Mouse (Mus musculus) kidney, postnatal 0 days (tissue): Measurements from ENCODE around the gene Rnf4. TPM values are rescaled to one million over a fixed set of nuclear protein-coding genes. Genes with fewer than 3 reads are reported as not detected.

Source experiments
- ATAC-seq: fragments of 200-750 bp; cut with Nextera tagmentation; replicated peaks from 2 replicates; pipeline ENCODE4 v1.8.0; 2017; ENCODE audit warnings: low read depth, moderate number of reproducible peaks, moderate TSS enrichment, moderate library complexity; ENCODE audit not compliant: low FRiP score
- DNase-seq: peaks from one replicate; pipeline ENCODE4 v3.0.0-alpha.2; 2016; ENCODE audit warnings: low spot score
- H3K27ac ChIP-seq: fragments of 300-500 bp; sonication (generic); 2 replicates; pipeline ENCODE4 v1.5.1; 2014; ENCODE audit warnings: mild to moderate bottlenecking
- H3K27me3 ChIP-seq: fragments of 300-500 bp; sonication (generic); 2 replicates; pipeline ENCODE4 v1.6.1; 2014; ENCODE audit warnings: low read length, mixed read lengths; ENCODE audit not compliant: insufficient read depth
- H3K36me3 ChIP-seq: fragments of 300-500 bp; sonication (generic); 2 replicates; pipeline ENCODE4 v1.6.1; 2014; ENCODE audit warnings: low read length, mixed read lengths; ENCODE audit not compliant: insufficient read depth
- H3K4me1 ChIP-seq: fragments of 300-500 bp; sonication (generic); replicated peaks from 2 replicates; pipeline ENCODE4 v1.6.1; 2014; ENCODE audit warnings: antibody characterized with exemption, low read length, mixed read lengths; ENCODE audit not compliant: insufficient read depth
- H3K4me2 ChIP-seq: fragments of 300-500 bp; sonication (generic); 2 replicates; pipeline ENCODE4 v1.6.1; 2014; ENCODE audit warnings: mild to moderate bottlenecking, low read length, moderate library complexity, mixed read lengths
- H3K4me3 ChIP-seq: fragments of 300-500 bp; sonication (generic); replicated peaks from 2 replicates; pipeline ENCODE4 v1.5.1; 2014; ENCODE audit warnings: low read depth, low read length
- H3K9ac ChIP-seq: fragments of 300-500 bp; sonication (generic); 2 replicates; pipeline ENCODE4 v1.6.1; 2014; ENCODE audit warnings: low read depth, low read length
- H3K9me3 ChIP-seq: fragments of 300-500 bp; sonication (generic); replicated peaks from 2 replicates; pipeline ENCODE4 v1.6.1; 2016; ENCODE audit warnings: low read length, inconsistent platforms, mixed read lengths
- CTCF ChIP-seq: IDR thresholded peaks from 2 replicates; pipeline ENCODE4 v1.5.1; 2016; ENCODE audit warnings: antibody characterized with exemption, low read depth, mild to moderate bottlenecking, moderate library complexity
- WGBS: fragments of 180-500 bp; shearing (Covaris S2); extraction: QIAGEN DNeasy Blood & Tissue Kit; methylation state at CpG from one replicate; pipeline ENCODE4 v1.1.7; 2014; 5-methylcytosine and 5-hydroxymethylcytosine counted together
- polyA plus RNA-seq: library from polyadenylated mRNA; unstranded; fragments of >200 nt; fragmentation: Nextera tagmentation; extraction: Ambion mirVana; gene quantifications from 2 replicates; pipeline ENCODE4 v1.2.1, GENCODE M21; 2015

Gene Rnf4
- polyA plus RNA-seq, 1 experiment from 2014 or later = 118 TPM

GRCm38 (mm10) chr5:34319491-34320034, 16.5 kb upstream of the Rnf4 start:
- Histone ChIP-seq H3K9ac (no peak overlapping the region), H3K27me3 (no peaks in the 10 kb centered on the region), H3K4me3 (no peak overlapping the region), H3K4me2 (no peak overlapping the region), H3K9me3 (no peaks in the 10 kb centered on the region), H3K4me1 (no peaks in the 10 kb centered on the region), H3K36me3 (no peaks in the 10 kb centered on the region), H3K27ac (no peak overlapping the region)
- DNase-seq (peak; percentile 17), ATAC-seq (no peak)
- peak; percentile 22; the same call in 1 of the 2 replicates for TF ChIP-seq CTCF
- 62% methylated on average over 2 of the region's 2 CpGs for WGBS

- ATAC-seq (no peak), DNase-seq (no peak)
- H3K27ac ChIP-seq = no peak overlapping the region
- 95% methylated on average over 4 of the region's 4 CpGs for WGBS
- no peak overlapping the region for H3K4me3 ChIP-seq
- no peaks in the 10 kb centered on the region for H3K9me3 ChIP-seq
- no peak overlapping the region for H3K4me2 ChIP-seq
- no peak overlapping the region for H3K9ac ChIP-seq
- 0 out of 2 replicates have a peak, but pooled peaks cover 1% of the 10 kb centered on the region for H3K4me1 ChIP-seq
- H3K36me3 ChIP-seq = no peaks in the 10 kb centered on the region
- TF ChIP-seq CTCF = no peak
- H3K27me3 ChIP-seq = no peaks in the 10 kb centered on the region
Observed at GRCm38 (mm10) chr5:34321236-34321635, 14.9 kb upstream of the Rnf4 start.

DNA sequence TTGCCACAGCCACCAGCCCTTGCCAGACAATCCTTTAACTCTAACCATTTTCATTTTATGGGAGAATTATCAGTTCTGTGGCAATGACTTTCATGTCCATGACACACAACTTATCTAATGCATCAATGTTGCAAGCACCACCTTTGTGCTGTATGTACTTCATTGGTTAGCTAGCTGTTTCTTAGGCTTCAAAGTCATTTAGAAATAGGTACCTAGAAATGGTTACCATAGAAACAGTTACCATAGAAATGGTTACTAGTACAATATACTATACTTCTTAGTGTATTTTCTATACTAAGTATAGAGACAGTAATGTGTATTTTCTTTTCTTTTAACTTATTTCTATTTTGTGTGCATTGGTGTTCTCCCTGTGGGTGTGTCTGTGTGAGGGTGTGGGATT, 10.8 kb upstream of the Rnf4 start:
- no peak overlapping the region for H3K9ac ChIP-seq
- no peak for DNase-seq
- H3K4me3 ChIP-seq = no peak overlapping the region
- no peak for ATAC-seq
- no peak overlapping the region for H3K27ac ChIP-seq
- no peaks in the 10 kb centered on the region for H3K36me3 ChIP-seq
- H3K4me2 ChIP-seq = no peak overlapping the region
- no peak for TF ChIP-seq CTCF
- H3K27me3 ChIP-seq = no peaks in the 10 kb centered on the region
- H3K4me1 ChIP-seq = peaks cover 4% of the 10 kb centered on the region; the same call in 1 of the 2 replicates
- H3K9me3 ChIP-seq = no peaks in the 10 kb centered on the region; the same call in 1 of the 2 replicates

DNA sequence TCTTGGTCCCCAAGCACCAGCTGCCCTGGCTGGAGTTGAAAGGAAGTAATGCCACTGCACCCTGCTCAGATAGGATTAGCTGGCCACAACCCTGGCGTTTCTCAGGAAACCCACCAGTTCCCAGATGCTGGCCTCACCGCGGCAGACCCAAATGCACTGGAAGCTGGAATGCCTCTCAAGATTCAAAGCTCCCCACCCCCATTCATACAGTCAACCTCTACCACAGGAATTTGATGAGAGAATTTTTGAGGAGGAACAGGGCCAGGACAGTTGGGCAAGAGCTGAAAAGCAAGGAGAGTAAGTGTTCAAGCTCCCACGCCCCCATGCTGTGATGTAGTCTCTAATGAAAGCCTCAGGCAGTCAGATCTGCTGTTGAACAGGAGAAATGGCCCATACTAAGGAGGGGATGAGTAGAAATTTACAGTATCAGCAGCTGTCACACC, 9.8 kb upstream of the Rnf4 start:
- no peak overlapping the region for H3K27ac ChIP-seq
- H3K27me3 ChIP-seq = no peaks in the 10 kb centered on the region
- no peaks in the 10 kb centered on the region for H3K36me3 ChIP-seq
- DNase-seq (peak; percentile 6), ATAC-seq (no peak)
- 35% methylated on average over 4 of the region's 4 CpGs for WGBS
- H3K4me1 ChIP-seq = peaks cover 4% of the 10 kb centered on the region; the same call in 1 of the 2 replicates
- H3K4me2 ChIP-seq = no peak overlapping the region; the same call in 1 of the 2 replicates
- no peak for TF ChIP-seq CTCF
- no peaks in the 10 kb centered on the region; the same call in 1 of the 2 replicates for H3K9me3 ChIP-seq
- no peak overlapping the region for H3K9ac ChIP-seq
- no peak overlapping the region for H3K4me3 ChIP-seq

DNA sequence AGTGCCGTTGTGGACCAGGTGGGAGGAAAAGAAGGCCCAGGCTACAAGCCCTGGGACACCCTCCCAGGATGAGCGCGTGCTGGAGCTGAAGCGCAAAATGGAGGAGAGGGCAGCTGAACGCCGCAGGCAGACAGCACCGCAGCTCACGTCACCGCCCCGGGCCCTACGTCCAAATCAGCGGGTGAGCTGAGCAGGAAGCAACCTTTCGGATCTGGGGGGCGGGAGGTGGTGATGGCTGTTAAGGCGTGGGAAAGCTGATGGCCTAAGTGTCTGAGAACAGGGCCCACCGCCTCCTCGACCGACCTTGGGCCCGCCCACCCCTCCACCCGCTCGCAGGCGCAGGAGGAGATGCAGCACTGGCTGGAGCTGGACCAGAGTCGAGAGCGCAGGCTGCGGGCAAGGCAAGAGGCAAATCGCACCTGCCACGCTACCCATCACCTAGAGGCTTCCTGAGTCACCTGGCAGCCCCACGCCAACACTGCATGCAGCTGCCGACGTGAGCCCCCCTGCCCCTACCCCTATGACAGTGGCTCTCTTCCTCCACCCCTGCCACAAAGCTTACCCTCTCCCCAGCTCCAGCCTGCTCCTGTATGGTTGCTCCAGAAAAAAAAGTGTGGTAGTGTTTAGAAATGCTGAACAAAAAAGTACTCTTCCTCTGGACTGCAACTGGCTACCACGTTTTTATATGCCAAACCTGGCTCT, 9.1 kb upstream of the Rnf4 start:
- 10% methylated on average over 31 of the region's 31 CpGs for WGBS
- no peaks in the 10 kb centered on the region for H3K36me3 ChIP-seq
- ATAC-seq (peak; percentile 68), DNase-seq (peak; percentile 41)
- H3K9me3 ChIP-seq = no peaks in the 10 kb centered on the region; the same call in 1 of the 2 replicates
- H3K4me3 ChIP-seq = peak overlapping the region; percentile 21
- H3K4me2 ChIP-seq = peak overlapping the region; percentile 64
- no peak for TF ChIP-seq CTCF
- H3K27me3 ChIP-seq = no peaks in the 10 kb centered on the region
- no peak overlapping the region for H3K27ac ChIP-seq
- H3K4me1 ChIP-seq = peaks cover 4% of the 10 kb centered on the region; the same call in 1 of the 2 replicates
- H3K9ac ChIP-seq = peak overlapping the region; percentile 50

- WGBS = 93% methylated on average over 2 of the region's 2 CpGs
Observed at GRCm38 (mm10) chr5:34330136-34330535, 6.0 kb upstream of the Rnf4 start.

More at GRCm38 (mm10) chr5:34330136-34330535, 6.0 kb upstream of the Rnf4 start:
- no peak for ATAC-seq
- H3K4me1 ChIP-seq = peaks cover 4% of the 10 kb centered on the region; the same call in 1 of the 2 replicates
- no peak overlapping the region for H3K27ac ChIP-seq
- no peak overlapping the region for H3K4me2 ChIP-seq
- H3K36me3 ChIP-seq = no peaks in the 10 kb centered on the region
- no peak overlapping the region for H3K9ac ChIP-seq
- DNase-seq = no peak
- no peak for TF ChIP-seq CTCF
- no peaks in the 10 kb centered on the region for H3K27me3 ChIP-seq
- H3K9me3 ChIP-seq = no peaks in the 10 kb centered on the region; the same call in 1 of the 2 replicates
- no peak overlapping the region for H3K4me3 ChIP-seq
